Mouse (Mus musculus) ES-Bruce4 (cell line): ENCODE results near the gene Cbx5. TPM values are rescaled to one million over a fixed set of nuclear protein-coding genes. Genes with fewer than 3 reads are reported as not detected.

Experiments
- H3K27ac ChIP-seq: 2 replicates; pipeline ENCODE4 v1.5.1; 2012; ENCODE audit warnings: low read length, inconsistent platforms; ENCODE audit not compliant: insufficient read depth
- H3K27me3 ChIP-seq: 2 replicates; pipeline ENCODE4 v1.6.1; 2012; ENCODE audit warnings: mild to moderate bottlenecking, low read length, inconsistent platforms; ENCODE audit not compliant: control insufficient read depth, poor library complexity, insufficient read depth, severe bottlenecking
- H3K36me3 ChIP-seq: 2 replicates; pipeline ENCODE4 v1.6.1; 2012; ENCODE audit warnings: inconsistent platforms, mild to moderate bottlenecking, low read length, moderate library complexity; ENCODE audit not compliant: control insufficient read depth, poor library complexity, insufficient read depth, severe bottlenecking
- H3K4me1 ChIP-seq: one replicate; pipeline ENCODE4 v1.8.1; 2011; ENCODE audit warnings: low read length; ENCODE audit not compliant: control insufficient read depth, insufficient read depth
- H3K4me3 ChIP-seq: 2 replicates; pipeline ENCODE4 v1.5.1; 2011; ENCODE audit warnings: low read depth, mild to moderate bottlenecking, low read length
- H3K9ac ChIP-seq: 2 replicates; pipeline ENCODE4 v1.6.1; 2012; ENCODE audit warnings: low read depth, mild to moderate bottlenecking, inconsistent platforms; ENCODE audit not compliant: poor library complexity, severe bottlenecking
- H3K9me3 ChIP-seq: replicated peaks from 2 replicates; pipeline ENCODE4 v1.6.1; 2012; ENCODE audit warnings: mild to moderate bottlenecking, low read length, inconsistent platforms; ENCODE audit not compliant: control insufficient read depth, poor library complexity, insufficient read depth, severe bottlenecking
- CTCF ChIP-seq: IDR thresholded peaks from one replicate; pipeline ENCODE4 v1.8.1; 2011; ENCODE audit warnings: low read depth, low read length
- EP300 ChIP-seq: IDR thresholded peaks from 2 replicates; pipeline ENCODE4 v1.6.1; 2011; ENCODE audit warnings: low read depth, low read length; ENCODE audit not compliant: insufficient read depth
- POLR2A ChIP-seq: IDR thresholded peaks from one replicate; pipeline ENCODE4 v1.8.1; 2011; ENCODE audit warnings: low read length; ENCODE audit not compliant: insufficient read depth
- polyA plus RNA-seq: library from polyadenylated mRNA; stranded (reverse); fragments of >200 nt; gene quantifications from 2 replicates; pipeline ENCODE4 v1.2.4, GENCODE M21; 2011; ENCODE audit warnings: low read depth; ENCODE audit not compliant: missing spikeins, insufficient read depth, insufficient read length

Gene Cbx5
- polyA plus RNA-seq, 1 experiment, result 317 TPM

DNA sequence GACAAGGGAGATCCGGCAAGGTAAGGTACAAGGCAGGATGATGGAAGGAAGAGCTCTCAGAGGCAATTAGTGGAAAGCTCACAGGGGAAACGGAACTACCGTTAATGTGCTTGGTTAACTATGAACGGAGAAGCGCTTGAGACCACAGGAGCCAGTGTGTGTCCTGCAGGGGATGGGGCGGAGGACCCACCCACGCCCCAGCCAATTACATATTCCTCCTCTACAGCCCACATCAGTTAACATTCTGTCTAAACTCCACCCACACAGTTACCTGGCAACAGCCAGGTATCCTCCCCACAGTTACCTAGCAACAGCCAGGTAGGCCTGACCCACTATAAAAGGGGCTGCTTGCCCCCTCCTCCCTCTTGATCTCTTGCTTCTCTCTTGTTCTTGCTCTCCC lies 82.7 kb downstream of the Cbx5 start:
- Histone ChIP-seq H3K36me3 (no peaks in the 10 kb centered on the region), H3K4me3 (no peak overlapping the region), H3K27ac (no peak overlapping the region), H3K9ac (no peak overlapping the region), H3K9me3 (no peaks in the 10 kb centered on the region), H3K27me3 (no peaks in the 10 kb centered on the region), H3K4me1 (no peaks in the 10 kb centered on the region)
- TF ChIP-seq POLR2A, result no peak
- no peak for TF ChIP-seq CTCF
- no peak for TF ChIP-seq EP300

- no peak overlapping the region for H3K4me3 ChIP-seq
- H3K4me1 ChIP-seq, result no peaks in the 10 kb centered on the region
- no peaks in the 10 kb centered on the region for H3K36me3 ChIP-seq
- TF ChIP-seq EP300, result no peak
- no peak for TF ChIP-seq CTCF
- TF ChIP-seq POLR2A, result no peak
- no peak overlapping the region for H3K9ac ChIP-seq
- H3K9me3 ChIP-seq, result no peaks in the 10 kb centered on the region
- no peaks in the 10 kb centered on the region for H3K27me3 ChIP-seq
- H3K27ac ChIP-seq, result no peak overlapping the region
Measured at GRCm38 (mm10) chr15:103155366-103156321, 84.0 kb downstream of the Cbx5 start.

DNA sequence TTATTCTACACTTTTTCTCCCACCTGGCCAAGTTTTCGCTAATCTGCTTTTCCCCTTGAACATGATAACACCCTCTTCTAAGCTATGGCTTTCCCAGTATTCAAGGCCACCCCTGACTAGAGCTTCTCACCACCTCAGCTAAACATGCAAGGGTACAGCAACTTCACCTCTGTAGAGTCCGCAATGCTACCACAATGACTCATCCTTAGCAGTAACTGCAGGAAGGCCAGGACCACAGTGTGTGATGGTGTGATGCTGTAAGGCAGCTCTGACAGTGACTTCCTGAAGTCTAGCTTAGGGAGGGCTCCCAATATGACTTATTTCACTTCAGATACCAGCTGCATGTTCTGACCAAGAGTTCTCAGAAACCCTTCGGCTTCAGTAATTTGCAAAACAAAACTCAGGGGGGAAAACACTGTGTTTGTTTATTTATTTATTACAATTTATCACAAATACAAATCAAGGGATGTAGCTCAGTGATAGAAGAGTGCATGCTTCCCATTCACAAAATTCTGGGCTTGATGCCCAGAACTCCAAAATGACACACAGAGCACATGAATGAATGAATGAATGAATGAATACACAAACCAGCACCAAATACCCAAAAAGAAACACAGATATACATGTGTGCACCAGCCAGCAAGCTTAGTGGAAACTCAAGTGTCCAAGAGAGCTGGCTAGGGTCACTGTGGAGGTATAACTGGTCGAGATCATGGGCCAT lies 86.6 kb downstream of the Cbx5 start:
- H3K27me3 ChIP-seq, result no peaks in the 10 kb centered on the region
- no peaks in the 10 kb centered on the region for H3K36me3 ChIP-seq
- no peak overlapping the region for H3K4me3 ChIP-seq
- no peaks in the 10 kb centered on the region for H3K4me1 ChIP-seq
- no peak overlapping the region for H3K9ac ChIP-seq
- no peak overlapping the region for H3K27ac ChIP-seq
- H3K9me3 ChIP-seq, result no peaks in the 10 kb centered on the region
- no peak for TF ChIP-seq CTCF
- no peak for TF ChIP-seq EP300
- TF ChIP-seq POLR2A, result no peak

- Histone ChIP-seq H3K36me3 (no peaks in the 10 kb centered on the region), H3K27me3 (no peaks in the 10 kb centered on the region), H3K9me3 (no peaks in the 10 kb centered on the region), H3K4me1 (peaks cover 3% of the 10 kb centered on the region), H3K27ac (no peak overlapping the region), H3K9ac (no peak overlapping the region), H3K4me3 (no peak overlapping the region)
- no peak for TF ChIP-seq CTCF
- TF ChIP-seq POLR2A, result no peak
- no peak for TF ChIP-seq EP300
Measured at GRCm38 (mm10) chr15:103152371-103152770, 87.2 kb downstream of the Cbx5 start.

DNA sequence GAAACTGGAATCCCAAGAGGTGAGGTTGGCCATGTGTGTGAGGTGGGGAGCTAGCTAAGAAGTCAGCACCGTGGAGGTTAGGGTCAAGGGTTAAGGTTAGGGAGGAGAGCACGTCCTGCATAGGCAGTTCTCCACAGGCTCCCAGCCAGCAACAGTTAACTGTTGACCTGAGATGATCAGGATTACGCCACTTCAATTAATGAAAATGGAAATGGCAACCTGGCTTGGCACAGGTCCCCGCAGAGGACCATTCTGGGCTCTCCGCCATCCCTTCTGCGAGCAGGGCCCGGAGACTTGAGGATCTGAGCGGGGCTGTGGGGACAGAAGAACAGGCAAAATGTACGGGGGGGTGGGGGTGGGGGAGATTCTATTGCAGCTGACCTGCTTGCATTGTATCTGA lies 91.8 kb downstream of the Cbx5 start:
- Histone ChIP-seq H3K4me1 (peaks cover 3% of the 10 kb centered on the region), H3K4me3 (no peak overlapping the region), H3K9ac (no peak overlapping the region), H3K27me3 (peaks cover 3% of the 10 kb centered on the region; the same call in 1 of the 2 replicates), H3K36me3 (no peaks in the 10 kb centered on the region), H3K9me3 (no peaks in the 10 kb centered on the region), H3K27ac (no peak overlapping the region)
- TF ChIP-seq CTCF, result no peak
- TF ChIP-seq EP300, result no peak
- no peak for TF ChIP-seq POLR2A

DNA sequence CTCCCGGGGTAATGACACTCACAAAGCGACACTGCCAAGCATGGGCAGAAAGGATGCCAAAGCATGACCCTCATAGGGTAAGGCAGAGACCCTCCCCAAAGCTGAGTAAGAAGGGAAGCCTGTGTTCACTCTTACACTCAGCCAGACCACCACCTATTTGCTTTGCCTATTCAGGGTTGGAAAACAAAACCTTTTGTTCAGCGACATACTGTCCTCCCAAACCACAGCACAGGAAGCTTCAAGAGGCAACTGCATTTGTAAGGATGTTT lies 92.3 kb downstream of the Cbx5 start:
- no peaks in the 10 kb centered on the region for H3K9me3 ChIP-seq
- H3K27me3 ChIP-seq, result peaks cover 3% of the 10 kb centered on the region; the same call in 1 of the 2 replicates
- peaks cover 3% of the 10 kb centered on the region for H3K4me1 ChIP-seq
- no peaks in the 10 kb centered on the region for H3K36me3 ChIP-seq
- H3K4me3 ChIP-seq, result no peak overlapping the region; the same call in 1 of the 2 replicates
- H3K27ac ChIP-seq, result no peak overlapping the region
- TF ChIP-seq POLR2A, result no peak
- TF ChIP-seq EP300, result no peak
- no peak for TF ChIP-seq CTCF
- peak overlapping the region; percentile 48; the same call in 1 of the 2 replicates for H3K9ac ChIP-seq
